Mouse (Mus musculus) forebrain, embryonic 12.5 days (tissue): ENCODE data around the gene Pmvk. TPM values are rescaled to one million over a fixed set of nuclear protein-coding genes. Genes with fewer than 3 reads are reported as not detected.

Experiments used
- ATAC-seq: fragments of 200-750 bp; cut with Nextera tagmentation; 2 replicates; pipeline ENCODE4 v1.8.0; 2017; ENCODE audit warnings: moderate TSS enrichment; ENCODE audit not compliant: low FRiP score
- H3K27ac ChIP-seq: fragments of 300-500 bp; sonication (generic); 2 replicates; pipeline ENCODE4 v1.5.1; 2016; ENCODE audit warnings: mild to moderate bottlenecking
- H3K27me3 ChIP-seq: fragments of 300-500 bp; sonication (generic); 2 replicates; pipeline ENCODE4 v1.6.1; 2016; ENCODE audit warnings: mild to moderate bottlenecking
- H3K36me3 ChIP-seq: fragments of 300-500 bp; sonication (generic); replicated peaks from 2 replicates; pipeline ENCODE4 v1.6.1; 2016; ENCODE audit warnings: mild to moderate bottlenecking
- H3K4me1 ChIP-seq: fragments of 300-500 bp; sonication (generic); 2 replicates; pipeline ENCODE4 v1.6.1; 2016
- H3K4me2 ChIP-seq: fragments of 300-500 bp; sonication (generic); 2 replicates; pipeline ENCODE4 v1.6.1; 2016; ENCODE audit warnings: mild to moderate bottlenecking, moderate library complexity
- H3K4me3 ChIP-seq: fragments of 300-500 bp; sonication (generic); replicated peaks from 2 replicates; pipeline ENCODE4 v1.5.1; 2016; ENCODE audit warnings: mild to moderate bottlenecking
- H3K9ac ChIP-seq: fragments of 300-500 bp; sonication (generic); 2 replicates; pipeline ENCODE4 v1.6.1; 2016; ENCODE audit warnings: mild to moderate bottlenecking
- H3K9me3 ChIP-seq: fragments of 300-500 bp; sonication (generic); 2 replicates; pipeline ENCODE4 v1.6.1; 2016
- WGBS: fragments of 180-500 bp; shearing (Covaris S2); methylation state at CpG from one replicate; pipeline ENCODE4 v1.1.7; 2016; 5-methylcytosine and 5-hydroxymethylcytosine counted together
- polyA plus RNA-seq: library from polyadenylated mRNA; unstranded; fragments of >200 nt; fragmentation: Nextera tagmentation; extraction: Ambion mirVana; gene quantifications from 2 replicates; pipeline ENCODE4 v1.2.1, GENCODE M21; 2016

Pmvk gene
- polyA plus RNA-seq, result 65.6 and 66.1 TPM in 2 replicates

- 59% methylated on average over 10 of the region's 10 CpGs for WGBS
- no peak within 1 kb of the TSS for H3K27ac ChIP-seq
- H3K4me1 ChIP-seq, result peaks cover 10% of the 10 kb centered on the region
- H3K27me3 ChIP-seq, result no peaks in the 10 kb centered on the region
- H3K36me3 ChIP-seq, result no peaks in the 10 kb centered on the region
- no peak within 1 kb of the TSS for H3K4me3 ChIP-seq
- no peak within 1 kb of the TSS for H3K4me2 ChIP-seq
- H3K9me3 ChIP-seq, result no peaks in the 10 kb centered on the region
- no peak for ATAC-seq
- no peak within 1 kb of the TSS for H3K9ac ChIP-seq
These were observed at the start of gene Pmvk for GRCm38 (mm10) chr3:89454401-89455177. TSS of gene Pmvk (plus strand) at chr3:89454541.

GRCm38 (mm10) chr3:89406887-89407286 lies 47.5 kb upstream of the Pmvk start:
- H3K27ac ChIP-seq, result no peak overlapping the region
- H3K9me3 ChIP-seq, result no peaks in the 10 kb centered on the region
- no peak overlapping the region for H3K9ac ChIP-seq
- H3K36me3 ChIP-seq, result peaks cover 43% of the 10 kb centered on the region
- no peaks in the 10 kb centered on the region for H3K27me3 ChIP-seq
- H3K4me1 ChIP-seq, result peaks cover 10% of the 10 kb centered on the region
- H3K4me3 ChIP-seq, result no peak overlapping the region
- ATAC-seq, result no peak
- WGBS, result 95% methylated on average over 6 of the region's 6 CpGs
- no peak overlapping the region for H3K4me2 ChIP-seq

- Histone ChIP-seq H3K27me3 (no peaks in the 10 kb centered on the region), H3K9me3 (no peaks in the 10 kb centered on the region), H3K4me2 (no peak overlapping the region), H3K4me1 (peaks cover 10% of the 10 kb centered on the region), H3K27ac (no peak overlapping the region), H3K36me3 (peaks cover 28% of the 10 kb centered on the region), H3K4me3 (no peak overlapping the region), H3K9ac (no peak overlapping the region)
- ATAC-seq, result no peak
- WGBS, result 63% methylated on average over 16 of the region's 16 CpGs
These were observed 45.9 kb upstream of the Pmvk start for GRCm38 (mm10) chr3:89408448-89408847.

- Histone ChIP-seq H3K36me3 (peaks cover 31% of the 10 kb centered on the region), H3K9ac (no peak overlapping the region)
These were observed 44.6 kb upstream of the Pmvk start for GRCm38 (mm10) chr3:89409701-89410100.

GRCm38 (mm10) chr3:89410864-89411263 lies 43.5 kb upstream of the Pmvk start:
- no peak for ATAC-seq
- Histone ChIP-seq H3K9ac (peak overlapping the region; percentile 64), H3K36me3 (peaks cover 37% of the 10 kb centered on the region), H3K9me3 (no peaks in the 10 kb centered on the region), H3K4me3 (peak overlapping the region; percentile 54), H3K27ac (no peak overlapping the region), H3K4me1 (peaks cover 10% of the 10 kb centered on the region), H3K4me2 (peak overlapping the region; percentile 69), H3K27me3 (no peaks in the 10 kb centered on the region)
- WGBS, result 81% methylated on average over 10 of the region's 10 CpGs

More at GRCm38 (mm10) chr3:89409701-89410100, 44.6 kb upstream of the Pmvk start:
- Histone ChIP-seq H3K9me3 (no peaks in the 10 kb centered on the region), H3K4me1 (peaks cover 10% of the 10 kb centered on the region), H3K4me2 (no peak overlapping the region), H3K27ac (no peak overlapping the region), H3K27me3 (no peaks in the 10 kb centered on the region), H3K4me3 (no peak overlapping the region)
- 95% methylated on average over 3 of the region's 3 CpGs for WGBS
- ATAC-seq, result no peak

- Histone ChIP-seq H3K27me3 (no peaks in the 10 kb centered on the region), H3K9me3 (no peaks in the 10 kb centered on the region), H3K27ac (0 out of 2 replicates have a peak within 1 kb of the TSS, but pooled peaks have one; percentile 32), H3K4me2 (peak within 1 kb of the TSS; percentile 69), H3K36me3 (peaks cover 43% of the 10 kb centered on the region), H3K4me3 (peak within 1 kb of the TSS; percentile 54), H3K4me1 (peaks cover 17% of the 10 kb centered on the region), H3K9ac (peak within 1 kb of the TSS; percentile 64)
- WGBS, result 5% methylated on average over 28 of the region's 28 CpGs
- ATAC-seq, result peak; percentile 100
These were observed 42.6 kb upstream of the Pmvk start, which contains the start of gene Flad1 for GRCm38 (mm10) chr3:89411490-89412393. TSS of gene Flad1 (minus strand) at chr3:89411870.

- Histone ChIP-seq H3K27me3 (no peaks in the 10 kb centered on the region), H3K9ac (no peak overlapping the region), H3K9me3 (no peaks in the 10 kb centered on the region), H3K4me3 (no peak overlapping the region), H3K36me3 (peaks cover 29% of the 10 kb centered on the region), H3K4me2 (0 out of 2 replicates have a peak overlapping the region, but pooled peaks have one; percentile 93), H3K27ac (no peak overlapping the region), H3K4me1 (peaks cover 34% of the 10 kb centered on the region)
- WGBS, result 97% methylated on average over 8 of the region's 8 CpGs
- no peak for ATAC-seq
These were observed 38.2 kb upstream of the Pmvk start for GRCm38 (mm10) chr3:89416158-89416557.

- no peaks in the 10 kb centered on the region for H3K27me3 ChIP-seq
- ATAC-seq, result no peak
- 27% methylated on average over 2 of the region's 2 CpGs for WGBS
- H3K36me3 ChIP-seq, result peaks cover 29% of the 10 kb centered on the region
- peaks cover 41% of the 10 kb centered on the region for H3K4me1 ChIP-seq
- peak overlapping the region; percentile 93 for H3K27ac ChIP-seq
- H3K4me3 ChIP-seq, result peak overlapping the region; percentile 59
- peak overlapping the region; percentile 70 for H3K9ac ChIP-seq
- H3K9me3 ChIP-seq, result no peaks in the 10 kb centered on the region
- H3K4me2 ChIP-seq, result peak overlapping the region; percentile 93
These were observed 37.2 kb upstream of the Pmvk start for GRCm38 (mm10) chr3:89417131-89417530.

GRCm38 (mm10) chr3:89417840-89418169 lies 36.5 kb upstream of the Pmvk start:
- under 1% methylated on average over 20 of the region's 20 CpGs for WGBS
- ATAC-seq, result peak; percentile 47
- Histone ChIP-seq H3K4me1 (peaks cover 47% of the 10 kb centered on the region), H3K9me3 (no peaks in the 10 kb centered on the region), H3K36me3 (peaks cover 29% of the 10 kb centered on the region), H3K27me3 (no peaks in the 10 kb centered on the region), H3K4me3 (peak overlapping the region; percentile 59), H3K4me2 (peak overlapping the region; percentile 93), H3K9ac (peak overlapping the region; percentile 70), H3K27ac (peak overlapping the region; percentile 93)

GRCm38 (mm10) chr3:89418170-89418860 lies 36.0 kb upstream of the Pmvk start, which contains the start of the genes Cks1b and Shc1:
TSS of gene Cks1b (minus strand) at chr3:89418383.
TSS of gene Shc1 (plus strand) at chr3:89418443.
- peak; percentile 97 for ATAC-seq

GRCm38 (mm10) chr3:89418861-89419250 lies 35.5 kb upstream of the Pmvk start:
- peak; percentile 24 for ATAC-seq

More at GRCm38 (mm10) chr3:89418170-89418860, 36.0 kb upstream of the Pmvk start, which contains the start of the genes Cks1b and Shc1:
- Histone ChIP-seq H3K9me3 (no peaks in the 10 kb centered on the region), H3K4me2 (peak within 1 kb of the TSS; percentile 93), H3K4me3 (peak within 1 kb of the TSS; percentile 59), H3K9ac (peak within 1 kb of the TSS; percentile 71), H3K4me1 (peaks cover 52% of the 10 kb centered on the region), H3K27me3 (no peaks in the 10 kb centered on the region), H3K27ac (peak within 1 kb of the TSS; percentile 93), H3K36me3 (peaks cover 29% of the 10 kb centered on the region)
- under 1% methylated on average over 39 of the region's 39 CpGs for WGBS

More at GRCm38 (mm10) chr3:89418861-89419250, 35.5 kb upstream of the Pmvk start:
- WGBS, result under 1% methylated on average over 16 of the region's 16 CpGs
- no peaks in the 10 kb centered on the region for H3K27me3 ChIP-seq
- H3K9ac ChIP-seq, result peak overlapping the region; percentile 71
- peak overlapping the region; percentile 93 for H3K27ac ChIP-seq
- H3K4me2 ChIP-seq, result peak overlapping the region; percentile 93
- peaks cover 28% of the 10 kb centered on the region for H3K36me3 ChIP-seq
- H3K4me3 ChIP-seq, result peak overlapping the region; percentile 59
- no peaks in the 10 kb centered on the region for H3K9me3 ChIP-seq
- peaks cover 53% of the 10 kb centered on the region for H3K4me1 ChIP-seq
